Mouse (Mus musculus) heart, embryonic 11.5 days (tissue): ENCODE data around the gene C2cd5. TPM values are rescaled to one million over a fixed set of nuclear protein-coding genes. Genes with fewer than 3 reads are reported as not detected.
A peak's percentile ranks its signal among the peaks of the same experiment; 100 is the strongest.

ENCODE experiments used
- ATAC-seq: fragments of 200-750 bp; cut with Nextera tagmentation; replicated peaks from 2 replicates; pipeline ENCODE4 v1.8.0; 2017; ENCODE audit warnings: moderate library complexity; ENCODE audit not compliant: insufficient number of reproducible peaks, low FRiP score, low TSS enrichment
- H3K27ac ChIP-seq: fragments of 300-500 bp; sonication (generic); 2 replicates; pipeline ENCODE4 v1.5.1; 2014; ENCODE audit warnings: mild to moderate bottlenecking, low read depth, low read length
- H3K27me3 ChIP-seq: fragments of 300-500 bp; sonication (generic); 2 replicates; pipeline ENCODE4 v1.6.1; 2014; ENCODE audit warnings: mild to moderate bottlenecking, low read length, mixed read lengths; ENCODE audit not compliant: control insufficient read depth, insufficient read depth
- H3K36me3 ChIP-seq: fragments of 300-500 bp; sonication (generic); 2 replicates; pipeline ENCODE4 v1.6.1; 2014; ENCODE audit warnings: mild to moderate bottlenecking, low read length, moderate library complexity, mixed read lengths; ENCODE audit not compliant: control insufficient read depth, insufficient read depth
- H3K4me1 ChIP-seq: fragments of 300-500 bp; sonication (generic); 2 replicates; pipeline ENCODE4 v1.6.1; 2014; ENCODE audit warnings: low read length; ENCODE audit not compliant: control insufficient read depth, insufficient read depth
- H3K4me2 ChIP-seq: fragments of 300-500 bp; sonication (generic); 2 replicates; pipeline ENCODE4 v1.6.1; 2014; ENCODE audit warnings: mild to moderate bottlenecking, moderate library complexity
- H3K4me3 ChIP-seq: fragments of 300-500 bp; sonication (generic); 2 replicates; pipeline ENCODE4 v1.5.1; 2014; ENCODE audit warnings: low read depth, low read length
- H3K9ac ChIP-seq: fragments of 300-500 bp; sonication (generic); 2 replicates; pipeline ENCODE4 v1.6.1; 2014; ENCODE audit warnings: mild to moderate bottlenecking, low read depth, low read length, moderate library complexity
- H3K9me3 ChIP-seq: fragments of 300-500 bp; sonication (generic); replicated peaks from 2 replicates; pipeline ENCODE4 v1.6.1; 2016; ENCODE audit warnings: low read length; ENCODE audit not compliant: control insufficient read depth
- WGBS: fragments of 180-500 bp; shearing (Covaris S2); extraction: QIAGEN DNeasy Blood & Tissue Kit; methylation state at CpG from one replicate; pipeline ENCODE4 v1.1.7; 2014; ENCODE audit not compliant: insufficient replicate concordance; 5-methylcytosine and 5-hydroxymethylcytosine counted together
- polyA plus RNA-seq: library from polyadenylated mRNA; unstranded; fragments of >200 nt; fragmentation: Nextera tagmentation; extraction: Ambion mirVana; gene quantifications from 2 replicates; pipeline ENCODE4 v1.2.1, GENCODE M21; 2014

Gene C2cd5
- 23.3 and 24.8 TPM in 2 replicates for polyA plus RNA-seq

DNA sequence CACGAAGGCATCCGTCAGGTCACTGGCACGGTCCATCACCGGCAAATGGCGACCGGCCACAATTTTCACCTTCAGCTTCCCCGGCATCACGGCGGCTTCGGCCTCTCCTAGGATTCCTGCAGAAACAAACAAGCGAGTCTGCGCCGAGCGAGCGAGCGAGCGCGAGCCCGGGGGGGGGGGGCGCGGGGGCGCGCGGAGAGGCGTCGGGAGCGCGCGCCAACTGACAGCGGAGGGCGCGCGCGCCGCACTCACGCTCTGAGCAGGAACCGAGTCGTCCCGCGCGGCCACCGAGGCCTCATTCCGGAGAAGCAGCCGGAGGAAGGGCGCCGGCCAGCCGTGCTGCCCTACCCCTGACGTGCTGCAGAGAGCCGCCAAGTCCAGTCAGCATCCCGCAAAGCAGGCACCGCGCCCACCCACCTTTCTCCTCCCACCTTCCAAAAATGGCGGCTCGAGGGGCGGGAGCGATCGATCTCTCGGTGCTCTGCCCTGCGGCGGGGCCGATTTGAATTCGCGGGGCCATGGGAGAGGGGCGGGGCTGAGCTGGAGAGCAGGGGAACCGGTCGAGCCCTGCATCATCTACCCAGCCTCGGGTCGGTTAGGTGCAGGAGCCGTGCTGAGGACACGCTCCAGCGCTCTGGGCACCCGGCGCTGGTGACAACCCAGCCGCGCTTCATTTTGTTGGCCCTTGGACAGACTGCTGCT is at the start of gene C2cd5:
Gene C2cd5 (minus strand): TSS at position 461 of the 702 bp plus-strand sequence.
- Histone ChIP-seq H3K36me3 (no peaks in the 10 kb centered on the region), H3K27ac (peak within 1 kb of the TSS; percentile 89), H3K4me3 (peak within 1 kb of the TSS; percentile 95), H3K9ac (peak within 1 kb of the TSS; percentile 91), H3K27me3 (no peaks in the 10 kb centered on the region), H3K4me2 (peak within 1 kb of the TSS; percentile 74), H3K4me1 (peaks cover 6% of the 10 kb centered on the region; the same call in 1 of the 2 replicates), H3K9me3 (no peaks in the 10 kb centered on the region)
- under 1% methylated on average over 72 of the region's 75 CpGs for WGBS
- ATAC-seq: peak; percentile 97

DNA sequence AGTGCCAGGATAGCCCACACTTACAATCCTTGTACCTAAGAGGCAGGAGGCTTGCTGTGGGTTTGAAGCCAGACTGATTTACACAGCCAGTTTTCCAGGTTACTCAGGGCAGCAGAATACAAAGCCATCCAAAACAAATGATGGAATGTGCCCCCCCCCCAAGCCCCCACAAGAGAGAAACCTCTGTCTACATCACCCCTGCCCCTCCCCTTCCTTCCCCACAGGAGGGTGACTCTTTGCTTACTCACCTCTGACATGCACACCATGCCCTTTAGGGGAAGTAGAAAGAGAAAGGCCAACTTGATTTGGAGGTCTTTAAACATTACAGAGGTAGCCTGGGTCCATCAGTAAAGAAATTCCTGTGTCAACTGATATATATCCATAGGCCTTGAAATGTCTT is 48.9 kb upstream of the C2cd5 start:
- Histone ChIP-seq H3K27me3 (no peaks in the 10 kb centered on the region), H3K27ac (no peak overlapping the region), H3K4me2 (no peak overlapping the region), H3K4me3 (no peak overlapping the region), H3K4me1 (no peaks in the 10 kb centered on the region), H3K9ac (no peak overlapping the region), H3K9me3 (no peaks in the 10 kb centered on the region), H3K36me3 (no peaks in the 10 kb centered on the region)
- no peak for ATAC-seq

DNA sequence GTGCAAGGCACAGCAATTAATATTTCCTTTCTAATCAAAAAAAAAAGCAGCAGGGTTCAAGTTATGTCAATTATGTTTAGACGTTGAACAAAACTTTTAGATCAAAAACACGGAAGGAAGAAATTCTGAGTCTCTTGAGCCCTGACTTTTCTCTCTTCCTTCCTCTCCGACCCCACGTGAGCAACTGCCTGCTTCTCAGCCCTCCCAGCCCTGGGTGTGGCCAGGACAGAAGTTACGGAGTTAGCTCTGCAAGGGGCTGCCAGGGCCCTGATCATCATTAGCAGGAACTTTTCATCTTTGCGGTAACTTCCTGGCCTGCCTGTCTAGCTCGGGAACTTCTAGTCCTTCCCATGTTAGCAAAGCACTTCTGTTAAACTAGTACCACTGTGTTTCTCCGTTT is 46.8 kb upstream of the C2cd5 start:
- H3K27ac ChIP-seq: no peak overlapping the region
- H3K4me2 ChIP-seq: no peak overlapping the region
- no peak for ATAC-seq
- WGBS: 51% methylated on average over 8 of the region's 8 CpGs
- H3K27me3 ChIP-seq: no peaks in the 10 kb centered on the region
- no peak overlapping the region for H3K4me3 ChIP-seq
- H3K9ac ChIP-seq: no peak overlapping the region
- no peaks in the 10 kb centered on the region for H3K36me3 ChIP-seq
- no peaks in the 10 kb centered on the region for H3K9me3 ChIP-seq
- no peaks in the 10 kb centered on the region for H3K4me1 ChIP-seq

DNA sequence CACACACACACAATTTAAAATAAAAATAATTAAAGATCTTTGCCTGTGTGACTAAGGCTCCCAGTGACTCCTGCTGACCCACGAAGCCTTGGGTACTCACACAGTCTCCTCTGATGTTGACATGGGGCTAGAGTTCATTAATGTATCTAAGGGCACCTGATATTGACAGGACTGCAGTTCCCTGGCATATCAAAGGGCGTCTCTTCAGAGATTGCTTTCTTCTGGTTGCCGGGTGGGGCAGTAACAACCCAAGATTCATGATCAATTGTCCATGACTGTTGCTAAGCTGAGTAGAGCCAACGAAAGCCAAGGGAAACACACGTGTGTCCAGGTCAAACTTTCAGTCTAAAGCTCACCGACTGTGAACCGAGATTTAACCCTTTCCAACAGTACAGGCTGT is 45.1 kb upstream of the C2cd5 start:
- Histone ChIP-seq H3K9ac (no peak overlapping the region), H3K4me2 (no peak overlapping the region), H3K27ac (no peak overlapping the region), H3K4me3 (no peak overlapping the region), H3K27me3 (no peaks in the 10 kb centered on the region), H3K36me3 (no peaks in the 10 kb centered on the region), H3K4me1 (no peaks in the 10 kb centered on the region), H3K9me3 (no peaks in the 10 kb centered on the region)
- WGBS: 75% methylated on average over 7 of the region's 7 CpGs
- ATAC-seq: no peak

DNA sequence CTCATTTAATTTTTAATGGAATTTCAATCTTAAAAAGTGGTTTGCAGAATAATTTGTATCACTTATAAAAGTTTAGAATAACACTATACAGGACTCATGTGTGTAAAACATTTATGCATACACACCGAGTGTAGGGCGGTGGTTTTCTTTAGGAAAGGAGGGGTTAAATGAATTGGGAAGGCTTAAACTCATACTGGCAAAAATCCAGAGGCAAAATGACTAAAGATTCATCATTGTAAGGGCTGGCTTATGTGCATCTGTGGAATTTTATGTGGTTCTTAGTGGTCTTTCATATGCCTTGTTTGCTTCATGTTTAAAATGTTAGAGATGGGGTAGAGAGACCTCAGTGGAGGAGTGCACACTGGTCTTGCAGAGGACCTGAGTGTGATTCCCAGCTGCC is 44.6 kb upstream of the C2cd5 start:
- Histone ChIP-seq H3K27ac (no peak overlapping the region), H3K4me2 (no peak overlapping the region), H3K36me3 (no peaks in the 10 kb centered on the region), H3K9ac (no peak overlapping the region), H3K4me3 (no peak overlapping the region), H3K27me3 (no peaks in the 10 kb centered on the region), H3K9me3 (no peaks in the 10 kb centered on the region), H3K4me1 (no peaks in the 10 kb centered on the region)
- ATAC-seq: no peak
- WGBS: 88% methylated on average over 2 of the region's 2 CpGs

DNA sequence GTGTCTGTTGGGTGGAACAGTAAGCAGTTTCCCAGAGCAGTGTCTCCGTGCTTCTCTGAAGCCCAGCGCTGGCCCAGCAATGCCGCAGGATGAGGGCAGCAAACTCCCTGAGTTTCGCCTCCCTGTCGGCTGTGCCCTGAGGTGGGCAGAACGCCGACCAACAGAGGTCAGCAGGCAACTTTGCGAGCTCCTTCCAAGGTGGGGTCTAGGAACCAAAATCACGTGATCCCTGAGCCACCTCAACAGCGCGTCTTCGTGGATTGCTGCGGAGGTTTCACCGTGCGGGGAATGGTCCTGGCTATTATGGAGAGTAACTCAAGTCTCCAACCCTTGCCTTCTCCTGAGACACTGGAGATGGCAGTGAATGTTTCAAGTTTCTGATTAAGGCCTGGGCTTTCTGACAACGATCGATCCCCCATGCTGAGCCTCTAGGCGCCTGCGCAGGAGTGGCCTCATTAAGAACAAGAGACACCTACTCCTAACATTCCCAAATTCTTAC is 43.9 kb upstream of the C2cd5 start:
- peak overlapping the region; percentile 60 for H3K9ac ChIP-seq
- H3K9me3 ChIP-seq: no peaks in the 10 kb centered on the region
- no peaks in the 10 kb centered on the region for H3K36me3 ChIP-seq
- no peak overlapping the region for H3K27ac ChIP-seq
- H3K4me1 ChIP-seq: no peaks in the 10 kb centered on the region
- no peaks in the 10 kb centered on the region for H3K27me3 ChIP-seq
- peak overlapping the region; percentile 41 for H3K4me3 ChIP-seq
- ATAC-seq: peak; percentile 55; the same call in 1 of the 2 replicates
- 9% methylated on average over 19 of the region's 19 CpGs for WGBS
- peak overlapping the region; percentile 72 for H3K4me2 ChIP-seq

DNA sequence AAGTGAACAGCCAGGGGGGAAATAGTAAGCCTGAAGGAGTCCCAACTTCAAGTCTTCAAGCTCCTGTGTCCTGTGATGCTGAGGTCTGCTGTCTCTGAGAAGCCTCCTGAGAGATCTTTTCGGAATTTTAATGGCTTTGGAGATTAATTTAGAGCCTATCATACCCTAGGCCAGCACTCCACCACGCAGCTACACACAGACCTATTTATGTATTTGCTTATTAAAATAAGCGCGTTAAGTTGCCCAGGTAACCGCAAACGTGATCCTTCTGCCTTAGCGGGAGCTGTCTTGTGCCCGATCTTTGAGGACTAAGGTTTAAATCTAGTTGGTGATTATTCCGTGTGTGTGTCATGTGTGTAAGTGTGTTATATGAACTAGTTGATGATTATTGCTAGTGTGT is 43.4 kb upstream of the C2cd5 start:
- no peak overlapping the region for H3K4me3 ChIP-seq
- peak overlapping the region; percentile 72 for H3K4me2 ChIP-seq
- H3K9ac ChIP-seq: no peak overlapping the region
- H3K9me3 ChIP-seq: no peaks in the 10 kb centered on the region
- H3K27ac ChIP-seq: no peak overlapping the region
- H3K36me3 ChIP-seq: no peaks in the 10 kb centered on the region
- no peaks in the 10 kb centered on the region for H3K4me1 ChIP-seq
- 79% methylated on average over 9 of the region's 9 CpGs for WGBS
- no peaks in the 10 kb centered on the region for H3K27me3 ChIP-seq
- ATAC-seq: no peak

DNA sequence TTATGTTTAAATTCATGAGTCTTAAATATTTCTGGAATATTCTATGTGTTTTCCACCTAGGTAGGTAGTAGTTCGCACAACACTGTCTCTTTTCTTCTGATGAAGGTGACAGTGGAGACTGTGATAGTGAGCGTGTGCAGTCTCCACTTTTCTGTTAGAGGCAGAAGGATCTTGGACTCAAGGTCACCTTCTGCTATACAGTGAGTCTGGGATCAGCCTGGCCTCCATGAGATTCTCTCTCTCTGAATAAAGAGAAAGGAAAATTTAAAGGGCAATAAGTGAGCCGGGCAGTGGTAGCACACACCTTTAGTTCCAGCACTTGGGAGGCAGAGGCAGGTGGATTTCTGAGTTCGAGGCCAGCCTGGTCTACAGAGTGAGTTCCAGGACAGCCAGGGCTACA is 42.9 kb upstream of the C2cd5 start:
- Histone ChIP-seq H3K9ac (no peak overlapping the region), H3K27ac (no peak overlapping the region), H3K9me3 (no peaks in the 10 kb centered on the region), H3K4me2 (no peak overlapping the region), H3K4me1 (no peaks in the 10 kb centered on the region), H3K4me3 (no peak overlapping the region), H3K27me3 (no peaks in the 10 kb centered on the region), H3K36me3 (no peaks in the 10 kb centered on the region)
- WGBS: 87% methylated on average over 4 of the region's 4 CpGs
- no peak for ATAC-seq
